Mouse (Mus musculus): ENCODE results near the gene Tsacc. TPM values are rescaled to one million over a fixed set of nuclear protein-coding genes. Genes with fewer than 3 reads are reported as not detected.
A peak's percentile ranks its signal among the peaks of the same experiment; 100 is the strongest.

The Tsacc gene
- polyA plus RNA-seq, 1 experiment from 2014 or later = 11.2 TPM

DNA sequence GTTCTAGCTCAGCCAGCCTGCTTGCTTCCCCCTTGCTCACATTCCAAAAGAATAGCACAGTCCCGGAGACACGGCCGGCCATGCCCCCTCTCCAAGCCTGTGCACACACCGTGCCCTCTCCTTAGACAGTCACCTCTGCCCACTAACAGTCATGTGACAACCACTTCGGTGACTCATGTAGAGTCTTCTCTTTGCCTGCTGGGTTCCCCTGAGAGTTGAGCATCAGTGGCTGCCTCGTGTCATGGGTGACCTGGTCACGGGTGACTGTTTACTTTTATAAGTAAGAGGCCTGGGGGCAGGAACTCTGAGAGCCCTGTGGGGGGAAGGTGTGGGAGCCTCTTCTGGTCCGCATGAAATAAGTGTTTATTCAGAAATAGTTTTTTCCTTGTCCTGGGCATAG is 62.8 kb downstream of the Tsacc start:
- WGBS = 45% methylated on average over 8 of the region's 8 CpGs
- Histone ChIP-seq H3K9ac (replicated peaks) (no peak overlapping the region), H3K9me3 (no peaks in the 10 kb centered on the region), H3K27ac (peak overlapping the region; percentile 96), H3K4me3 (replicated peaks) (no peak overlapping the region), H3K4me2 (replicated peaks) (no peak overlapping the region), H3K36me3 (peaks cover 16% of the 10 kb centered on the region), H3K27me3 (peaks cover 49% of the 10 kb centered on the region), H3K4me1 (replicated peaks) (peaks cover 87% of the 10 kb centered on the region)
- ATAC-seq = no peak

DNA sequence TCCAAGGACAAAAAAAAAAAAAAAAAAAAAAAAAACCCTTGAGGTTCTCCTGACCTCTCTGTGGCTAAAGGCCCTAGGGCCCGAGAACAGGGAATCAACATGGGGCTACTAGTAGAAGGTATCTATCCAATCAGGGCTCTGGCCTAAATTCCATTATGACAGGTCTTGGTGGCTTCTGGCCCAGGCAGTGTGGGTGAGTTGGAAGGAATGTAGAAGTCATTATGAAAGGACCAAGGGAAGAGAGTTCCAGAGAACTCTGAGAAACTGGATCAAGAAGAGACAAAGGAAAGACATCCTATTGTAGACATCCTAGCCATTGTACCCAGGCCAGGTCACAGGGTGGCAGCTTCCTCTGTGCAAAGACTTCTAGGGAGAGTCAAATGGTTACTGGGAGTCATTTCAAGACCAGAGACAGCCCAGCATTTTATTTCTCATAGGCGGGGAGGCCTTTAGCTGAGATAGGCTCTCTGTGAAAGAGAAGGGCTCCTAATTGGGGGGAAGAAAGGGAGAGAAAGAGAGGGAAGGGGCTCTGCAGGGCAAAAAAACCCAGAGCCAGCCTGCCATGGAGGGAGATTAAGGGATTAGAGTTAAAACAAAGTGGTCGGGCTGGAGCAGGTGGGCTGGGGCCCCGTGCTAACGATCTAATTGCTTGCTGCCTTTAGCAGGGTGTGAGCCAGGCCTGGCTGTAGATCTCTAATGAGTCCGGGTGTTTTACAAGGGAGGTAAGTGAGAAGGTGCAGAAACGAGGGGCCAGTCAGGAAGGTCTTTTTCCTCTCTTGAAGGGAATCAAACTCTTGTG is 63.7 kb downstream of the Tsacc start:
- Histone ChIP-seq H3K4me1 (replicated peaks) (peaks cover 87% of the 10 kb centered on the region), H3K9me3 (no peaks in the 10 kb centered on the region), H3K27ac (peak overlapping the region; percentile 96), H3K36me3 (peaks cover 25% of the 10 kb centered on the region), H3K4me2 (replicated peaks) (no peak overlapping the region), H3K4me3 (replicated peaks) (no peak overlapping the region), H3K27me3 (peaks cover 43% of the 10 kb centered on the region), H3K9ac (replicated peaks) (no peak overlapping the region)
- ATAC-seq = no peak
- WGBS = 13% methylated on average over 7 of the region's 7 CpGs

Other genes starting within 250 kb of the Tsacc start
- gene Naxe, start 238.5 kb downstream of the Tsacc start, polyA plus RNA-seq (2015; fragmentation: Nextera tagmentation; extraction: Ambion mirVana) = 154 and 157 TPM in 2 replicates
- gene Ttc24, start 218.7 kb downstream of the Tsacc start, polyA plus RNA-seq (2015; fragmentation: Nextera tagmentation; extraction: Ambion mirVana) = not detected in 2 replicates
- 6.2 and 6.6 TPM in 2 replicates for gene Iqgap3, start 215.0 kb downstream of the Tsacc start, polyA plus RNA-seq (2015; fragmentation: Nextera tagmentation; extraction: Ambion mirVana)
- 15.1 and 16.9 TPM in 2 replicates for gene Mef2d, start 154.6 kb downstream of the Tsacc start, polyA plus RNA-seq (2015; fragmentation: Nextera tagmentation; extraction: Ambion mirVana)
- gene Rhbg, start 42.3 kb downstream of the Tsacc start, polyA plus RNA-seq (2015; fragmentation: Nextera tagmentation; extraction: Ambion mirVana) = 0.12 TPM in 1 of 2 replicates, not detected in the other
- 0.16 TPM in 1 of 2 replicates, not detected in the other for gene Gm38392, start 9.8 kb downstream of the Tsacc start, polyA plus RNA-seq (2015; fragmentation: Nextera tagmentation; extraction: Ambion mirVana)
- gene Cct3, start 117 bp upstream of the Tsacc start, polyA plus RNA-seq (2015; fragmentation: Nextera tagmentation; extraction: Ambion mirVana) = 529 and 545 TPM in 2 replicates
- gene Glmp, start 28.0 kb upstream of the Tsacc start, polyA plus RNA-seq (2015; fragmentation: Nextera tagmentation; extraction: Ambion mirVana) = 93.4 and 104 TPM in 2 replicates
- gene Tmem79, start 39.1 kb upstream of the Tsacc start, polyA plus RNA-seq (2015; fragmentation: Nextera tagmentation; extraction: Ambion mirVana) = 0.66 and 2.0 TPM in 2 replicates
- gene Smg5, start 39.3 kb upstream of the Tsacc start, polyA plus RNA-seq (2015; fragmentation: Nextera tagmentation; extraction: Ambion mirVana) = 70.1 and 78.3 TPM in 2 replicates
- 0.77 and 1.0 TPM in 2 replicates for gene Paqr6, start 67.6 kb upstream of the Tsacc start, polyA plus RNA-seq (2015; fragmentation: Nextera tagmentation; extraction: Ambion mirVana)
- not detected in 2 replicates for gene Bglap3, start 75.7 kb upstream of the Tsacc start, polyA plus RNA-seq (2015; fragmentation: Nextera tagmentation; extraction: Ambion mirVana)
- gene Bglap2, start 81.7 kb upstream of the Tsacc start, polyA plus RNA-seq (2015; fragmentation: Nextera tagmentation; extraction: Ambion mirVana) = not detected in 2 replicates
- not detected in 2 replicates for gene Bglap, start 87.5 kb upstream of the Tsacc start, polyA plus RNA-seq (2015; fragmentation: Nextera tagmentation; extraction: Ambion mirVana)
- gene Pmf1, start 113.3 kb upstream of the Tsacc start, polyA plus RNA-seq (2015; fragmentation: Nextera tagmentation; extraction: Ambion mirVana) = 51.7 and 56.8 TPM in 2 replicates
- gene Slc25a44, start 128.1 kb upstream of the Tsacc start, polyA plus RNA-seq (2015; fragmentation: Nextera tagmentation; extraction: Ambion mirVana) = 28.7 and 29.7 TPM in 2 replicates
- gene Sema4a, start 164.2 kb upstream of the Tsacc start, polyA plus RNA-seq (2015; fragmentation: Nextera tagmentation; extraction: Ambion mirVana) = 28.8 and 31.1 TPM in 2 replicates
- 21.4 and 23.4 TPM in 2 replicates for gene Lmna, start 213.0 kb upstream of the Tsacc start, polyA plus RNA-seq (2015; fragmentation: Nextera tagmentation; extraction: Ambion mirVana)
- gene Mex3a, start 235.4 kb upstream of the Tsacc start, polyA plus RNA-seq (2015; fragmentation: Nextera tagmentation; extraction: Ambion mirVana) = 49.5 and 51.5 TPM in 2 replicates